Mouse (Mus musculus) liver, embryonic 15.5 days (tissue): ENCODE measurements around the gene Rbks. TPM values are rescaled to one million over a fixed set of nuclear protein-coding genes. Genes with fewer than 3 reads are reported as not detected.

Experiments
- ATAC-seq: fragments of 200-750 bp; cut with Nextera tagmentation; 2 replicates; pipeline ENCODE4 v1.8.0; 2017; ENCODE audit warnings: moderate number of reproducible peaks, mild to moderate bottlenecking, moderate library complexity; ENCODE audit not compliant: insufficient read depth
- H3K27ac ChIP-seq: fragments of 300-500 bp; sonication (generic); replicated peaks from 2 replicates; pipeline ENCODE4 v1.5.1; 2015; ENCODE audit warnings: mild to moderate bottlenecking, inconsistent platforms
- H3K27me3 ChIP-seq: fragments of 300-500 bp; sonication (generic); 2 replicates; pipeline ENCODE4 v1.6.1; 2015; ENCODE audit warnings: mild to moderate bottlenecking, inconsistent platforms
- H3K36me3 ChIP-seq: fragments of 300-500 bp; sonication (generic); replicated peaks from 2 replicates; pipeline ENCODE4 v1.6.1; 2015; ENCODE audit warnings: moderate library complexity, mild to moderate bottlenecking, inconsistent platforms
- H3K4me1 ChIP-seq: fragments of 300-500 bp; sonication (generic); replicated peaks from 2 replicates; pipeline ENCODE4 v1.6.1; 2015; ENCODE audit warnings: inconsistent platforms
- H3K4me2 ChIP-seq: fragments of 300-500 bp; sonication (generic); 2 replicates; pipeline ENCODE4 v1.6.1; 2015; ENCODE audit warnings: moderate library complexity, mild to moderate bottlenecking, inconsistent platforms
- H3K4me3 ChIP-seq: fragments of 300-500 bp; sonication (generic); replicated peaks from 2 replicates; pipeline ENCODE4 v1.5.1; 2015; ENCODE audit warnings: mild to moderate bottlenecking, inconsistent platforms
- H3K9ac ChIP-seq: fragments of 300-500 bp; sonication (generic); 2 replicates; pipeline ENCODE4 v1.6.1; 2015; ENCODE audit warnings: moderate library complexity, mild to moderate bottlenecking, inconsistent platforms
- H3K9me3 ChIP-seq: fragments of 300-500 bp; sonication (generic); replicated peaks from 2 replicates; pipeline ENCODE4 v1.6.1; 2016; ENCODE audit warnings: inconsistent platforms
- WGBS: fragments of 180-500 bp; shearing (Covaris S2); methylation state at CpG from one replicate; pipeline ENCODE4 v1.1.7; 2015; ENCODE audit warnings: mixed read lengths; ENCODE audit not compliant: insufficient replicate concordance; 5-methylcytosine and 5-hydroxymethylcytosine counted together
- microRNA-seq: library from miRNA; unstranded; fragments of <30 nt; microRNA quantifications from one replicate; pipeline ENCODE4, GENCODE M21; 2016
- polyA plus RNA-seq: library from polyadenylated mRNA; unstranded; fragments of >200 nt; fragmentation: Nextera tagmentation; extraction: Ambion mirVana; gene quantifications from 2 replicates; pipeline ENCODE4 v1.2.1, GENCODE M21; 2015

The Rbks gene
- polyA plus RNA-seq, 1 experiment from 2014 or later, result 18.8 TPM

DNA sequence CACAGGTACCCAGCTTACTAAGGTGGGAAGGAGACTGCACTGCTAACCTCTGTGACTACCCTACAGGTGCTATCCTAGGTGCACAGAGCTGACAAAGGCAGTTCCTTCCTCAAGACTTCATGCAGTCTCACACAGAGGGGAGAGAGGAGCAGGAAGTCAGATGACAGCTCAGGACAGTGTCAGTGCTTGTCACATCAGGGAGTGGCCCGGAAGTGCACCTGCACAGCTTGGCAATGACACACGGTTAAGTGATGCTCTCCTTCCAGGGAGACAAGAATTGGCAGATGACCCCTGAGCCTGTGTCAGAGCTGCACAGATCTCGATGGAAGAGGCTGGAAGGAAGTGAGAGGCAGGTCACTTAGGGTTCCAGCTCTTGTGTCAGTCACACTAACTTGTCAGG is 115.5 kb downstream of the Rbks start:
- H3K9ac ChIP-seq, result no peak overlapping the region
- no peak for ATAC-seq
- H3K36me3 ChIP-seq, result no peaks in the 10 kb centered on the region
- no peaks in the 10 kb centered on the region for H3K9me3 ChIP-seq
- H3K27ac ChIP-seq, result no peak overlapping the region
- 37% methylated on average over 3 of the region's 3 CpGs for WGBS
- H3K4me2 ChIP-seq, result no peak overlapping the region
- H3K4me1 ChIP-seq, result no peaks in the 10 kb centered on the region
- no peak overlapping the region for H3K4me3 ChIP-seq
- H3K27me3 ChIP-seq, result no peaks in the 10 kb centered on the region

DNA sequence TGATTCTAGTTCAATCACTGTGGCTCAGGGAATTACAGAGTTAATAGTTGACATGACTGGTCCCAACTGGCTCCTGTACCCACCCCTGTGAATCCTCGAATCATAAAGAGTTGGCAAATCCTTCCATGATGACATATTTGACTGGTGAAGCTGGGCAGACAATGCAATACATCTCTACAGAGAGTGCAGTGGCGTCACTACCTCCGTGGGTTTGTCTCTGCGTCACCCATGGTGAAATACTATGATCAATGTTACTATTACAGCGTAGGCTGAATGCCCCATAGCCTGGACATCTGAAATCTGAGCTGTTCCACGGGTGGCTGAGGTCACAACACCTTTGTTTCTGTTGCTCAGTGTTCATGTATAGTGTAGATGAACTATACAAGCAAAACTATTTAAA is 116.2 kb downstream of the Rbks start:
- 50% methylated on average over 6 of the region's 6 CpGs for WGBS
- Histone ChIP-seq H3K9ac (no peak overlapping the region), H3K4me2 (no peak overlapping the region), H3K9me3 (no peaks in the 10 kb centered on the region), H3K4me3 (no peak overlapping the region), H3K27ac (no peak overlapping the region), H3K27me3 (no peaks in the 10 kb centered on the region), H3K4me1 (no peaks in the 10 kb centered on the region), H3K36me3 (no peaks in the 10 kb centered on the region)
- ATAC-seq, result no peak

DNA sequence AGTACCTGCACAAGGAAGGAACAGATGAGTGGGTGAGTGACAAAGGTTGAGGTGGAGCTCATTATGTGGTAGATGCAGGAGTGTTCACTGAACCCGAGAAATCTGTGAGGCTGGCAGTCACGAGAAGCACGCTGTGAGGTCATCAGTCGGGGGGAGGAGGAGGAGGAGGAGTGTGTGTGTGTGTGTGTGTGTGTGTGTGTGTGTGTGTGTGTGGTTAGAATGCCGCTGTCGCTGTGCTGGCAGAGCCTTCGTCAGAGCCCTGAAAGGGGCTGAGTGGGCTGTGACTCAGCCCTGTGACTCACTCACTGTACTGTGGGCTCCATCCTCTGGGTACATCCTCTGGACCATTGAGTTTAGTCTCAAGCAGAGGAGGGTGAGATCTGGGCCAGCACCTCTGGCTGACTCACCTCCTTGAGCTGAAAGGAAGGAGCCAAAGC is 120.9 kb downstream of the Rbks start:
- no peaks in the 10 kb centered on the region for H3K36me3 ChIP-seq
- no peaks in the 10 kb centered on the region for H3K4me1 ChIP-seq
- H3K27ac ChIP-seq, result no peak overlapping the region
- H3K9ac ChIP-seq, result no peak overlapping the region
- H3K9me3 ChIP-seq, result no peaks in the 10 kb centered on the region
- no peak overlapping the region for H3K4me3 ChIP-seq
- no peak for ATAC-seq
- H3K27me3 ChIP-seq, result no peaks in the 10 kb centered on the region
- 69% methylated on average over 7 of the region's 7 CpGs for WGBS
- no peak overlapping the region for H3K4me2 ChIP-seq

Small RNA genes within 50 kb of the gene (microRNA-seq; reads per million reads assigned to microRNA genes)
- not detected for gene Mir3473e

Other genes with a start within 250 kb of the Rbks start
- 12.4 and 12.9 TPM in 2 replicates for gene Zfp512, start 245.2 kb downstream of the Rbks start, polyA plus RNA-seq
- not detected in 2 replicates for gene 4930548H24Rik, start 211.9 kb downstream of the Rbks start, polyA plus RNA-seq
- 16.3 and 18.5 TPM in 2 replicates for gene Gpn1, start 202.9 kb downstream of the Rbks start, polyA plus RNA-seq
- gene Slc4a1ap, start 170.6 kb downstream of the Rbks start, polyA plus RNA-seq, result 9.6 and 11.1 TPM in 2 replicates
- 7.4 and 7.6 TPM in 2 replicates for gene Supt7l, start 169.8 kb downstream of the Rbks start, polyA plus RNA-seq
- gene Mrpl33, start 100.7 kb downstream of the Rbks start, polyA plus RNA-seq, result 131 and 158 TPM in 2 replicates
- 30.8 and 32.0 TPM in 2 replicates for gene Babam2, start 57 bp upstream of the Rbks start, polyA plus RNA-seq